ENCODE assay signal across 12 mouse cellular contexts in the genomic region with DNA sequence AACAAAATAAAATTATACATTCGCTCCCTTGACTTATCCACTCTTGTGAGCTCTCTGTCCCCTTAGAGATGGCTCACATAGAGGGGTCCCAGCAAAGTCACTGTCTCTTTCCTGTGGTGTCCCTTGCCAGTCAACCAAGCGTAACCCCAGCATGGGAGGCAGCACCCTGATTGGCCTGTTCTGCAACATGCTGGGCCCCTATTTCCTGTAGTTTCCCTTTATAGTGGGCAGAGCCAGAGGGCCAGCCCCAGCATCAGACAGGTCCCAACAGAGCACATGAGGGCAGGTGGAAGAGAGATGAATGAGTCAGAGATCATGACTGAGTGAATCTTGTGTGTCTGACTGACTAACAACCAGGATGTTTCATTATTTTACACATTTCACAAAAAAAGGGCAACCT.
"Had no signal": no experiment of that assay in that cellular context is flagged by ENCODE, and none has a peak within 500 bp of the region (broad histone marks: within the 10 kb centered on the region; RNA-seq: fewer than 3 reads in every experiment).

No protein-coding gene starts in this region.

- H3K9ac ChIP-seq: kidney, embryonic 15.5 days; liver, embryonic 15.5 days; lung, embryonic 14.5 days; midbrain, embryonic 13.5 days had no signal

- H3K4me3 ChIP-seq: kidney, embryonic 15.5 days; left cerebral cortex, adult 2 months; limb, embryonic 10.5 days; liver, embryonic 15.5 days; midbrain, embryonic 13.5 days had no signal

- H3K4me2 ChIP-seq: kidney, embryonic 15.5 days; liver, embryonic 11.5 days; liver, embryonic 15.5 days; lung, embryonic 14.5 days; midbrain, embryonic 13.5 days had no signal

- H3K9me3 ChIP-seq: kidney, embryonic 15.5 days; limb, embryonic 10.5 days; liver, embryonic 15.5 days; midbrain, embryonic 13.5 days had no signal

- H3K27ac ChIP-seq: kidney, embryonic 15.5 days; left cerebral cortex, adult 2 months; limb, embryonic 10.5 days; liver, embryonic 15.5 days; midbrain, embryonic 13.5 days had no signal

- H3K36me3 ChIP-seq: kidney, embryonic 15.5 days; limb, embryonic 10.5 days; liver, embryonic 15.5 days; midbrain, embryonic 13.5 days had no signal

- DNase-seq: kidney, adult 2 months; kidney, postnatal 14 days; lung, embryonic 14.5 days; lung, postnatal 14 days; right cerebral cortex, postnatal 14 days had no signal

- H3K27me3 ChIP-seq: kidney, embryonic 15.5 days; liver, embryonic 15.5 days; midbrain, embryonic 13.5 days had no signal

- ATAC-seq: intestine, embryonic 16.5 days; midbrain, embryonic 13.5 days had no signal
